Mouse (Mus musculus): ENCODE measurements at regions not wholly inside any gene's neighbourhood (a gene's known extent, or its start where the extent isn't known, plus 50 kb on each side); places are given as distances from the start of the nearest gene placed in this dataset.
A peak's percentile ranks its signal among the peaks of the same experiment; 100 is the strongest.

GRCm38 (mm10) chrX:99317736-99318135 is 153.3 kb downstream of the Pja1 start:
- Histone ChIP-seq H3K27me3 (ENCODE audit: low read depth, poor library complexity, severe bottlenecking) (peaks cover 100% of the 10 kb centered on the region), H3K36me3 (no peaks in the 10 kb centered on the region), H3K9me3 (replicated peaks) (no peaks in the 10 kb centered on the region), H3K4me1 (peaks cover 24% of the 10 kb centered on the region), H3K4me3 (no peak overlapping the region), H3K27ac (0 out of 2 replicates have a peak overlapping the region, but pooled peaks have one; percentile 8)
- WGBS: 86% methylated on average over 10 of the region's 10 CpGs
- no peak for DNase-seq (ENCODE audit: low spot score)

DNA sequence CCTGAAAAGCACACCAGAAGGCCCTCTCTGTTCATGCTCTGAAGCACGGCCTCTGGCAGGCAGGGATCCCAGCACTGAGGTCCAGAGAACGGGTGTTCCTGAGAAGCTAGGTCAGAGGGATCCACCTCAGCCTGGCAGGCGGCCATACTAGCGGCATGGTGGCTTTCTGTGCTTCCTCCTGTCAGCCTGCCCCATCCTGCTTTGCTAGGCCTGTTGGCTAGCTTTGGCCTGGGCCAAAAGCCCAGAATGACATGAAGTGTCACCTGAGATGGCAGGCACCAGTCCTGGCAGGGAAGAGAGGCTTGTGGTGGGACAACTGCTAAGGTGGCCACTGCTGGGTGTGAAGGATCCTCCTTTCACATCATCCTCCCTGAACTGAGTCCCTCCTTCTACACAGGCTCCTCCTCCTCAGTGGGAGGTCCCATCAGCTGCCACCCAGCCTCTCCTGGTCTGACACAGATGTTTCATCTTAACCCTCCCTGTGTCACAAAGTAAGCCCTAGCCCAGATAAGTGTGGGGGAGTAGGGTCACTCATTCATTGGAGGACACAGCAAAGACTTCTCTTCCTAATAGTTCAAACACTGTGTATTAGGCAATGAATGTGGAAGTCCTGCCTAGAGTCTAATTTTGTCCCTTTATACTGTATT is 154.5 kb downstream of the Pja1 start:
- Histone ChIP-seq H3K27me3 (ENCODE audit: low read depth, poor library complexity, severe bottlenecking) (peaks cover 100% of the 10 kb centered on the region), H3K4me3 (no peak overlapping the region), H3K9me3 (replicated peaks) (no peaks in the 10 kb centered on the region), H3K4me1 (peaks cover 17% of the 10 kb centered on the region), H3K27ac (peak overlapping the region; percentile 56; the same call in 1 of the 2 replicates), H3K36me3 (no peaks in the 10 kb centered on the region)
- no peak for DNase-seq (ENCODE audit: low spot score)
- 57% methylated on average over 4 of the region's 4 CpGs for WGBS

DNA sequence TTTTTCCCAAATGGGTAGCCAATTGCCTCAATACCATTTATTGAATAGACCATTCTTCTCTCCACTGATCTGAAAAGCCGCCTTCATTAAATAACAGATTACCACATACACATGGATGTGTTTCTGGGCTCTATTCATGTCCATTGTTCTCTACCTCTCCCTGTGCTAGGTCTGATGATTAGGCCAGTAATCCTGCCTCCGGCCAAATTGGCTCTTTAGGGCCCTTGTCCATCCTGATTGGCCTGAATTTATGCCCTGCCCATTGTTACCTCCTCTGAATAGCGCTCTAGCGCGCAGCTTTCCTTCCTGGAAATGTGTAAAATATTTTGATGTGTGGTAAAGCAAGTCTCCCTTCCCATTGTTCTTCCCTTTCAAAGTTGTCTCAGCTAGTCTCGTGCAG is 163.2 kb downstream of the Efnb1 start:
- H3K4me1 ChIP-seq: no peaks in the 10 kb centered on the region
- H3K9me3 ChIP-seq (replicated peaks): no peaks in the 10 kb centered on the region
- 70% methylated on average over 6 of the region's 6 CpGs for WGBS
- no peak overlapping the region for H3K4me3 ChIP-seq
- H3K27me3 ChIP-seq (ENCODE audit: low read depth, poor library complexity, severe bottlenecking): peaks cover 99% of the 10 kb centered on the region
- H3K27ac ChIP-seq: no peak overlapping the region
- no peak for DNase-seq (ENCODE audit: low spot score)
- H3K36me3 ChIP-seq: no peaks in the 10 kb centered on the region

GRCm38 (mm10) chrX:99294726-99295125 is 158.8 kb downstream of the Efnb1 start:
- peaks cover 15% of the 10 kb centered on the region for H3K4me1 ChIP-seq
- no peaks in the 10 kb centered on the region for H3K36me3 ChIP-seq
- H3K9me3 ChIP-seq (replicated peaks): no peaks in the 10 kb centered on the region
- no peak overlapping the region for H3K4me3 ChIP-seq
- no peak for DNase-seq (ENCODE audit: low spot score)
- H3K27ac ChIP-seq: no peak overlapping the region
- whole genome bisulfite sequencing: 85% methylated on average over 8 of the region's 8 CpGs
- H3K27me3 ChIP-seq (ENCODE audit: low read depth, poor library complexity, severe bottlenecking): peaks cover 99% of the 10 kb centered on the region

- H3K36me3 ChIP-seq: no peaks in the 10 kb centered on the region
- H3K4me3 ChIP-seq: no peak overlapping the region
- 79% methylated on average over 6 of the region's 6 CpGs for WGBS
- peaks cover 15% of the 10 kb centered on the region for H3K4me1 ChIP-seq
- no peaks in the 10 kb centered on the region for H3K9me3 ChIP-seq (replicated peaks)
- DNase-seq (ENCODE audit: low spot score): no peak
- no peak overlapping the region for H3K27ac ChIP-seq
- H3K27me3 ChIP-seq (ENCODE audit: low read depth, poor library complexity, severe bottlenecking): peaks cover 99% of the 10 kb centered on the region
Measured at GRCm38 (mm10) chrX:99293967-99294366, 158.0 kb downstream of the Efnb1 start.

DNA sequence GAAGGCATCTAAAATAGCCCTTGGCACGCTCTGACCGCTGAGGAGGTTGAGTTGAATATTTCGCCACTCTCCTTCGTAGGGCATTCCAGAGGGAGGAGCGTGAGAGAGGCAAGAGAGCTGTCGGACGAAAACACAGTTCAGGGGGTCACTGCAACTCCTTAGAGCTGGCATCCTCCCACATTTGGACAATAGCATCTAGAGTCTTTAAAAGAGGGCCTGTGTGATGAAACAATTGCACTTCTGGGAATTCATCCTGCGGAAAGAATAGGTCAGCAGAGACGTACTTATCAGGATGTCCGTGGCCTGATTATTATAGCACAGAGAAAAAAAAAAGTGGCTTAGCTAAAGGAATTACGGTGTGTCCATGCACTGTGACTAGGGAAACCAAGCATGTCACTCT is 156.8 kb downstream of the Efnb1 start:
- peaks cover 100% of the 10 kb centered on the region for H3K27me3 ChIP-seq (ENCODE audit: low read depth, poor library complexity, severe bottlenecking)
- 84% methylated on average over 11 of the region's 11 CpGs for WGBS
- no peak overlapping the region for H3K27ac ChIP-seq

DNA sequence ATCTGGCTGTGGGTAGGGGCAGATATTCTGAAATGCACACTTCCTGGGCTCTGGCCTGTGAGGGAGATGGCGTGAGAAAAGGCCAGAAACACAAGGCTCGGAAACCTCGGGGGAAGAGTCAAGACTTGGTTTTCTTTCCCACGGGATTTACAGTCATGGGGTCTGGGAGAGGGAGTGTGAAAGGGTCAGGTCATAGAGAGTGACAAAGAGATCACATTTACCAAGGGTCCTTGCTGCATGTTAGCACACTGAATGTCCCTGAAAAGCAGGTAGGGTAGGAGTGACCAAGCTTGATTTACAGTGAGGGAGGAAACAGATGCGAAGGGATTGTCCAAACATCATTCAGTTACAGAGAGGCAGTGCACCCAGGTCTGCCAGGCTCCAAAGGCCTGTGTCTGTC is 156.0 kb downstream of the Efnb1 start:
- Histone ChIP-seq H3K4me3 (no peak overlapping the region), H3K27ac (peak overlapping the region; percentile 53; the same call in 1 of the 2 replicates), H3K4me1 (peaks cover 15% of the 10 kb centered on the region), H3K27me3 (ENCODE audit: low read depth, poor library complexity, severe bottlenecking) (peaks cover 100% of the 10 kb centered on the region), H3K36me3 (no peaks in the 10 kb centered on the region), H3K9me3 (replicated peaks) (no peaks in the 10 kb centered on the region)
- no peak for DNase-seq (ENCODE audit: low spot score)
- WGBS: 35% methylated on average over 5 of the region's 5 CpGs

More for the DNA sequence above, 156.8 kb downstream of the Efnb1 start:
- no peak for DNase-seq (ENCODE audit: low spot score)
- no peak overlapping the region for H3K4me3 ChIP-seq
- no peaks in the 10 kb centered on the region for H3K9me3 ChIP-seq (replicated peaks)
- H3K4me1 ChIP-seq: peaks cover 15% of the 10 kb centered on the region
- no peaks in the 10 kb centered on the region for H3K36me3 ChIP-seq

GRCm38 (mm10) chrX:99291423-99291963 is 155.6 kb downstream of the Efnb1 start:
- H3K4me3 ChIP-seq: no peak overlapping the region
- no peak for DNase-seq (ENCODE audit: low spot score)
- H3K27ac ChIP-seq: peak overlapping the region; percentile 53; the same call in 1 of the 2 replicates
- H3K9me3 ChIP-seq (replicated peaks): no peaks in the 10 kb centered on the region
- 18% methylated on average over 8 of the region's 10 CpGs for WGBS
- peaks cover 16% of the 10 kb centered on the region for H3K4me1 ChIP-seq
- H3K27me3 ChIP-seq (ENCODE audit: low read depth, poor library complexity, severe bottlenecking): peaks cover 100% of the 10 kb centered on the region
- H3K36me3 ChIP-seq: no peaks in the 10 kb centered on the region

DNA sequence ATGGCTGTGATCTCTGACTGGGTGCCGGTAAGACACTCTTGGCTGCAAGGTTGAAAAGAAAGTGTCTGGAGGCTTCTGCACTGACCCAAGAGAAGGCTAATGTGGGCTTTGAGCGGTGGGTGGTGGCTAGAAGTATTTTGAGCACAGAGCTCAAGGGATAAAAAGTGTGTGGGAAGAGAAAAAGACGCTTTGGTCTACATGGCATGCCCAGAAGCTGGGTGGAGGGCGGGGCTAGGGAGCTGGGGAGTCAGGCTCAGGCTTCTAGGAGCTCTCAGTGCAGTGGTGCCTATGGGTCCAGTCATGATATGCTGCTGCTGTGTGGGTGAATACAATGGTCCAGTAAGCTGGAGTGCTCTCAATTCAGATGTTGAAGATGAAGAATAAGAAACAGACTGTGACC is 152.1 kb downstream of the Efnb1 start:
- peaks cover 36% of the 10 kb centered on the region for H3K4me1 ChIP-seq
- H3K27ac ChIP-seq: no peak overlapping the region
- no peaks in the 10 kb centered on the region for H3K36me3 ChIP-seq
- no peak overlapping the region for H3K4me3 ChIP-seq
- no peak for DNase-seq (ENCODE audit: low spot score)
- H3K27me3 ChIP-seq (ENCODE audit: low read depth, poor library complexity, severe bottlenecking): peaks cover 100% of the 10 kb centered on the region
- WGBS: 85% methylated on average over 4 of the region's 4 CpGs
- H3K9me3 ChIP-seq (replicated peaks): no peaks in the 10 kb centered on the region

DNA sequence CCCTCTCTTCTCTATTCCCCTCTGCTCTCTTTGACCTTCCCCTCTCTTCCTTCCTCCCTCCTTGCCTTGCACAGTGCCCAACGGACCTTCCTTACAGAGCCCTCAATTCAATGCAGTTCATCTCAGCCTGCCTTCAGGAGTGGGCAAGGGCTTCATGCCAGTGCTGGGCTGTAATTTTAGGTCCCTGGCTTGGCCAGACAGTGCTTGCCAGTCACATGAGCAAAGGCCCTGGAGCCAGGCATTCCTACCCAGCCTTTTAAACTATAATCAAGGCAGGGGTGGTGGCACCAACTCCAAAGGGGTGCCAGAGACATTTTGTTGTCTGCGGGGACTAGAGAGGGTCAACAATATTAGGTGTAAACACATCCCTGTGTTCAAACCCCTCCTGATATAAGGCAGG is 150.9 kb downstream of the Efnb1 start:
- DNase-seq (ENCODE audit: low spot score): no peak
- H3K36me3 ChIP-seq: no peaks in the 10 kb centered on the region
- 77% methylated on average over 2 of the region's 2 CpGs for WGBS
- H3K4me1 ChIP-seq: peaks cover 33% of the 10 kb centered on the region
- H3K27me3 ChIP-seq (ENCODE audit: low read depth, poor library complexity, severe bottlenecking): peaks cover 100% of the 10 kb centered on the region
- H3K4me3 ChIP-seq: no peak overlapping the region
- H3K27ac ChIP-seq: peak overlapping the region; percentile 81; the same call in 1 of the 2 replicates
- H3K9me3 ChIP-seq (replicated peaks): no peaks in the 10 kb centered on the region

DNA sequence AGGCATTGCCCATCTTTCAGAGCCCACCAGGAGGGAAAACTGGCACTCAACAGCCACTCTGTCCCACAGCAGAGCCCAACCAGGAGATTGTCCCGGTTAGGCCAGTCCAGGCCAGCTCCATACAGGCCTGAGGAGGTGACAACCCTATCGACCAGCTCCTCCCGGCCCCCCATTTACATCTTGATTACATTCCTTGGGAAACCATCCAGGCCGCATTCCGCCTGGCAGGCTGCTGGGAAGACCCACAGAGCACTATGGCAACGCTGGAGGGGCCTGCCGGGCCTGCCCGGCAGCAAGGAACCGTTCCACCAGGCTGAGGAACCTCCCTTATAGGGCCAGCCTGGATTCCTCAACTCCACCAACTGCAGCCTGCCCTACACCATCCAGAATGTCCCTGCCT is 149.7 kb downstream of the Efnb1 start:
- Histone ChIP-seq H3K9me3 (replicated peaks) (no peaks in the 10 kb centered on the region), H3K27me3 (ENCODE audit: low read depth, poor library complexity, severe bottlenecking) (peaks cover 100% of the 10 kb centered on the region), H3K4me3 (no peak overlapping the region), H3K27ac (peak overlapping the region; percentile 81), H3K36me3 (no peaks in the 10 kb centered on the region), H3K4me1 (peaks cover 31% of the 10 kb centered on the region)
- WGBS: 11% methylated on average over 9 of the region's 9 CpGs
- DNase-seq (ENCODE audit: low spot score): peak; percentile 51

DNA sequence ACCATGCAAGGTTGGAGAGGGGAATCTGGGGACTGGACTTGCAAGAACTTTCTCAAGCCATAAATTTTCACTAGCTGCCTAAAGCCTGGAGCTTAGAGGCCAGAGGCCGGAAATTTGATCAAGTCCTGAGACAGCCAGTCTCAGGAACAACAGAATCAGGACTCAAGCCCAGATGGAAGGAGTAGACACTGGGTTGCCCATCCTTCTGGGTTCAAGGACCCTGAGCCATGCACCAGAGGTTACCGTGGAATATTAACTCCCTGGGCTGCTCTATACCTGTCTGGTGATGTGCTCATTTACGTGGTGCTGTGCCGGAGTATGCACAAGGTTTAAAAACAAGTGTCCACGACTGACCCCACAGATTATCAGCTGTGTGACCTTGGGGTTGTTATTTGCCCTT is 145.1 kb downstream of the Efnb1 start:
- Histone ChIP-seq H3K9me3 (replicated peaks) (no peaks in the 10 kb centered on the region), H3K27me3 (ENCODE audit: low read depth, poor library complexity, severe bottlenecking) (peaks cover 99% of the 10 kb centered on the region), H3K27ac (peak overlapping the region; percentile 48), H3K36me3 (no peaks in the 10 kb centered on the region), H3K4me1 (peaks cover 30% of the 10 kb centered on the region), H3K4me3 (no peak overlapping the region)
- DNase-seq (ENCODE audit: low spot score): no peak
- WGBS: 61% methylated on average over 5 of the region's 5 CpGs

DNA sequence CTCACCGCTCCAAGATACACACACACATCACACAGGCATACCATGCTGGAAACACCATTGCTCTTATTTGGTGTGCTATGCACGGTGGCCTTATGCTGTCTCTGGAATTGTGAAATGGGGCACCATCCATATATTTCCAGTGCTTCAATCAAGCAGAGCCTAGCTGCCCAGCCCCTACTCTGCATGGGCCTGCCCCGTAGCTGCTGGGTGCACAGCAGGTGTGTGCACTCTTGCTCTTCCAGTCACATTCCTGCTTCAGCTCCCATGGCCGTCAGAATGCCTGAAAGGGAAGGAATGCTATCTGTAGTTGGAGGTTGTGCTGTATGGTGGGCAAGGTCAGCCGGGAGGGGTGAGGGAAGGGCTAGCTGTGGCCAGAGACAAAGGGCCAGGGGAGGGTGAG is 144.6 kb downstream of the Efnb1 start:
- Histone ChIP-seq H3K4me1 (peaks cover 26% of the 10 kb centered on the region), H3K9me3 (replicated peaks) (no peaks in the 10 kb centered on the region), H3K4me3 (no peak overlapping the region), H3K27me3 (ENCODE audit: low read depth, poor library complexity, severe bottlenecking) (peaks cover 99% of the 10 kb centered on the region), H3K36me3 (no peaks in the 10 kb centered on the region), H3K27ac (peak overlapping the region; percentile 48)
- WGBS: 46% methylated on average over 5 of the region's 5 CpGs
- no peak for DNase-seq (ENCODE audit: low spot score)

Measured in limb, embryonic 10.5 days (tissue).